Mouse (Mus musculus): ENCODE results near the gene Ankrd12.

DNA sequence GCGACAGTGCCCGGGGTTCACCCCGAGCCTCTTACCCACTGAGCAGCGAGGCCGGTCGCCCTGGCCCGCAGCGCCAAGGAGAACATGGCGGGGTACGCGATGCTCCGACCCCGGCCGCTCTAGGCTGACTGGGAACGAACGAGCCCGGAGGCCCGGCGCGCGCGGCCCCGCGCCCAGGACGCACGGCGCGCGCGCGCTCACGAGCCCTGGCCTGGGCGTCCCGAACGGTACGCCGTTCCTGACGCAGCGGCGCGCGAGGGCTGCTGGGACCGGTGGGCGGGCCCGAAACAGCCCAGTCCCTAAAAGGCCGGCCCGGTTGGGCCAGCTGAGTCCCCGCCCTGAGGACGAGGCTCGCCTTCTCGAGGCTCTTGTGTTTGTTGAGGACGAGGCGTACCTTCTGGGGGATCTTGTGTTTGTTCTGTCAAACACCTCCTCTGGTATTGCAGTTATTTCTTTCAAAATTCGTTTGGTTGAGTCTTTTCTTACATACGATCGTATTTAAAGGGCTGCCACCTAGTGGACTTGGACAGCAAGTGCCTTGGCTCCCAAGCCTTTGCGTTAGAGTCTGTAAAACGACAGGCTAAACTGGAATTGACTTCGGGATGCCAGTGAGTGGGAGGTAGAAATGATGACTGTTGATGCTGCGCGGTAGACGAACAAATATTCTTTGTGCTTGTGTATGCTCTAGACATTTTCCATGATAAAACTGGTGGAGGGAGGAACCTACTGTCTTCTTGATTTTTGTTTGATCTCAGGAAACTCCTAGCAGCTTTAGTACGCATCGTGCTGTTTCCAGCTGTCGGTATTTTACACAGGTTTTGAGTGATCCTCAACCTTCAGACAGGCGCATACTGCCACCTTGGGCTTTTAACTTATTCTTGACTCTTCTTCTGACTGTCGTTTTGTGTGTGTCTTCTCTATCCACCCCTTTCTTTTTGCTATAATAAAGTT, 24.8 kb upstream of the Ankrd12 start, which contains the start of gene Ndufv2:
- TF ChIP-seq GATA1 (IDR thresholded peaks at IDR 0.05; ENCODE audit: borderline replicate concordance, low read length), result no peak
- TF ChIP-seq FLI1 (IDR thresholded peaks at IDR 0.05; ENCODE audit: low read length), result no peak
